Mouse (Mus musculus): ENCODE results near the gene Nsdhl. TPM values are rescaled to one million over a fixed set of nuclear protein-coding genes. Genes with fewer than 3 reads are reported as not detected.

Nsdhl gene
- polyA plus RNA-seq (2012; ENCODE audit: low replicate concordance) = 0.55 and 1.4 TPM in 2 replicates

GRCm38 (mm10) chrX:72917884-72918681 is at the start of gene Nsdhl, which contains the start of gene Cetn2:
Gene Nsdhl, plus strand, starts transcription at chrX:72918557.
Gene Cetn2, minus strand, starts transcription at chrX:72918411.

DNA sequence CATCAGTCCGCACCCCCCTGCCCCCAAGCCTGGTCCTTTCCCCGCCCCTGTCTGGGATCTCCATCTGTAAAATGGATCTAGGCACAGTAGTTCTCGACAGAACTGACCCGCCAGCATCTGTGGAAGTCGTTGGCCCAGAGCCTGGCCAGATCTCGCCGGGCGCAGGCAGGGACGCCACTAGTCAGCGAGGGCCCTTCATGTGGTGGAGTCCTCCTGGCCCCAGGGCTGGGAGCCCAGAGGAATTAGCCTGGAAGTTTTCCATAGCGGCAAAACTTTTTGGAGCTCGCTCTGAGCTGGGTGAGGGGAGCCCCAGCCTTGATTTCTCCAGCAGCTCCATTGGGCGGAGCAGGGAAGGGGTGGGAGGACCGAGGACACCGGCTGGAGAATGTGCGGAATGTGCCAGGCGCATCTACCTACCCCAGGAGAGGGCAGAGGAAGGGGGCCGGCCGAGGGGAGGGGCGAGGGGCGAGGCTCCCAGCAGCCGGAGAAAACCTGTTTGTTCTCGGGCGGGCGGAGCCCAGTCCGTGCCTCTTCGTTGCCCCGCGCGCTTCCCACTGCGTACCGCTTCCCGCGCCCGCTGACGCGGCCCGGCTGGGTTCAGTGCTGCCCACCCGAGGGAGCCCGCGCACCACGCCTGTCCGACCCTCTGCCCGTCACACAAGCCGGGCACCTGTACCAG is 68.6 kb downstream of the Nsdhl start, which contains the start of gene Zfp185:
TSS of gene Zfp185 (plus strand) at position 499 of the 679 bp plus-strand sequence.

Other genes with a start within 250 kb of the Nsdhl start
- gene Gabrq, start 93.4 kb upstream of the Nsdhl start, polyA plus RNA-seq (2012; ENCODE audit: low replicate concordance) = 0.02 TPM in 1 of 2 replicates, not detected in the other
- 0.55 and 5.8 TPM in 2 replicates for gene Cetn2, start 146 bp upstream of the Nsdhl start, polyA plus RNA-seq (2012; ENCODE audit: low replicate concordance)
- not detected in 2 replicates for gene Zfp185, start 68.8 kb downstream of the Nsdhl start, polyA plus RNA-seq (2012; ENCODE audit: low replicate concordance)
- not detected in 2 replicates for gene Pnma5, start 118.5 kb downstream of the Nsdhl start, polyA plus RNA-seq (2012; ENCODE audit: low replicate concordance)
- not detected in 2 replicates for gene Pnma3, start 146.2 kb downstream of the Nsdhl start, polyA plus RNA-seq (2012; ENCODE audit: low replicate concordance)
- 0.46 and 0.94 TPM in 2 replicates for gene Xlr4a, start 163.9 kb downstream of the Nsdhl start, polyA plus RNA-seq (2012; ENCODE audit: low replicate concordance)
- not detected in 2 replicates for gene Xlr3a, start 178.5 kb downstream of the Nsdhl start, polyA plus RNA-seq (2012; ENCODE audit: low replicate concordance)
- gene Gm14685, start 198.5 kb downstream of the Nsdhl start, polyA plus RNA-seq (2012; ENCODE audit: low replicate concordance) = 0.04 TPM in 1 of 2 replicates, not detected in the other
- gene Xlr5b, start 230.2 kb downstream of the Nsdhl start, polyA plus RNA-seq (2012; ENCODE audit: low replicate concordance) = not detected in 2 replicates
- gene DXBay18, start 230.9 kb downstream of the Nsdhl start, polyA plus RNA-seq (2012; ENCODE audit: low replicate concordance) = not detected in 2 replicates